Mouse (Mus musculus) erythroblast, embryonic 14.5 days (primary cell): Measurements from ENCODE around the gene Adat2.

Experiments used
- GATA1 ChIP-seq: IDR thresholded peaks from 2 replicates; pipeline ENCODE4 v1.6.1; 2012; ENCODE audit warnings: low read length, inconsistent platforms, mixed read lengths
- TAL1 ChIP-seq: IDR thresholded peaks from 3 replicates; pipeline ENCODE4 v1.6.1; 2012; ENCODE audit warnings: low read length, inconsistent platforms, mixed read lengths

DNA sequence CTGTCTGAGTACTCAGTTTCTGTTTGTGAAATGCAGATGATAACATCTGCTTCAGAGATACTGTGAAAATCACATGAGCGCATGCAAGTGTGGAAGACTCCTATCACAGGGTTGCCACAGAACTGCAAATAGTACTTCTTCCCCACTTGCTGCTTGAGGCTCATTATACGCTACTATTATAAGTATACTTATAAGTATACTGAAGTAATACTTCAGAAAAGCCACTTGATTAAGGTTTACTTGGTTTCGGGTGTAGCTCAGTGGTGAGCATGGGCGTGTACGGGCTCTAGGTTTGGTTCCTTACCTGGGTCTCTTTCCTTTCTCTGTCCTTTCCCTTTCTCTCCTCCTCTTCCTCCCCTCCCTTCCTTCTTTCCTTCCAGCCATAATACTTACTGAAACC is 11.0 kb upstream of the Adat2 start:
- no peak for TF ChIP-seq GATA1
- no peak for TF ChIP-seq TAL1
